ENCODE assay signal across 20 mouse cellular contexts in the genomic region with DNA sequence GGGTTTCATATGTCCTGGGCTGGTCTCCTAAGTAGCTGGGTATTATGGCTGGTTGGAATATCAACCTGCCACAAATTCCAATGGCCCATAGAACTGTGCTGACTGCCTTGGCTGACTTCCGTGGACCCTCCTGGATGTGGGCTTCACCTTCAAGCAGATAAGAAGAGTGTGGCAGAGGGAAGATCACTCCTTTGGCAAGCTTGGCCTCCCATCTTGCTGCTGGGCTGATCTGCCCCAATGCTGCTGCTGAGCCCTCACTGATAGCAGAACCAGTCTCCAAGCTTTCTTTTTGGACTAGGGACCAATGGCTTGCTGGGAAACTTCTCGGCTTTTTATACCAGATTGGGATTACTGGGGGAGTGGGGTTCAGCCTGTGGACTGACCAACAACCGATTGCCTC.
DNase-seq lines count a peak whose midpoint lies in the region; ATAC-seq lines count a peak whose summit lies in the region.
"Had no signal": no experiment of that assay in that cellular context is flagged by ENCODE, and none has a peak within 500 bp of the region (broad histone marks: within the 10 kb centered on the region; RNA-seq: fewer than 3 reads in every experiment).

No protein-coding gene starts in this region.

- H3K4me2 ChIP-seq in liver, embryonic 13.5 days = no peak overlapping the region
- no peak overlapping the region for H3K4me2 ChIP-seq in intestine, embryonic 15.5 days (replicated peaks)
- H3K4me2 ChIP-seq: embryonic facial prominence, embryonic 12.5 days; forebrain, embryonic 13.5 days; forebrain, embryonic 15.5 days had no signal

- DNase-seq in liver, embryonic 13.5 days = no peak
- no peak for DNase-seq in liver
- DNase-seq: adrenal gland, adult 8-10 months; adrenal gland, postnatal 14 days; adrenal gland, postnatal 36 days; cerebellum, adult 11-12 months; cerebellum, adult 2 months; cerebellum, adult 9-10 months; cerebellum, postnatal 10 days; cerebellum, postnatal 25 days; forebrain, postnatal 0 days had no signal

- peaks cover 51% of the 10 kb centered on the region for H3K4me1 ChIP-seq in liver, embryonic 13.5 days (replicated peaks)
- H3K4me1 ChIP-seq in intestine, embryonic 15.5 days (replicated peaks) = peaks cover 8% of the 10 kb centered on the region

- no peak overlapping the region for H3K4me3 ChIP-seq in liver, embryonic 13.5 days (replicated peaks)
- H3K4me3 ChIP-seq in intestine, embryonic 15.5 days (replicated peaks) = no peak overlapping the region
- H3K4me3 ChIP-seq: embryonic facial prominence, embryonic 10.5 days; embryonic facial prominence, embryonic 12.5 days; forebrain, embryonic 13.5 days; forebrain, embryonic 15.5 days had no signal

- H3K9ac ChIP-seq in liver, embryonic 13.5 days = no peak overlapping the region
- H3K9ac ChIP-seq in intestine, embryonic 15.5 days = no peak overlapping the region
- H3K9ac ChIP-seq: embryonic facial prominence, embryonic 12.5 days; forebrain, embryonic 13.5 days; forebrain, embryonic 15.5 days; forebrain, postnatal 0 days had no signal

- H3K27me3 ChIP-seq in liver, embryonic 13.5 days = no peaks in the 10 kb centered on the region
- H3K27me3 ChIP-seq in intestine, embryonic 15.5 days (replicated peaks) = no peaks in the 10 kb centered on the region
- H3K27me3 ChIP-seq: embryonic facial prominence, embryonic 12.5 days; forebrain, embryonic 13.5 days; forebrain, embryonic 15.5 days; Patski had no signal

- no peaks in the 10 kb centered on the region for H3K36me3 ChIP-seq in liver, embryonic 13.5 days
- no peaks in the 10 kb centered on the region for H3K36me3 ChIP-seq in intestine, embryonic 15.5 days
- H3K36me3 ChIP-seq: embryonic facial prominence, embryonic 10.5 days; embryonic facial prominence, embryonic 12.5 days; forebrain, embryonic 15.5 days had no signal

- ATAC-seq in liver, embryonic 13.5 days (ENCODE audit: low read depth) = peak; percentile 30; the same call in 1 of the 2 replicates
- ATAC-seq in megakaryocyte progenitor cell, adult 5-6 weeks (replicated peaks; ENCODE audit: poor library complexity) = peak; percentile 62
- peak; percentile 63 for ATAC-seq in megakaryocyte-erythroid progenitor cell, adult 5-6 weeks (replicated peaks; ENCODE audit: low FRiP score, low TSS enrichment, poor library complexity, severe bottlenecking)
- no peak for ATAC-seq in intestine, embryonic 15.5 days
- ATAC-seq: activated CD4-positive, CD25-positive, alpha-beta regulatory T cell, adult 4 months; forebrain, embryonic 13.5 days; forebrain, embryonic 15.5 days; forebrain, postnatal 0 days; Patski had no signal

- H3K9me3 ChIP-seq in liver, embryonic 13.5 days (replicated peaks) = no peaks in the 10 kb centered on the region
- H3K9me3 ChIP-seq in intestine, embryonic 15.5 days = no peaks in the 10 kb centered on the region
- H3K9me3 ChIP-seq: embryonic facial prominence, embryonic 10.5 days; embryonic facial prominence, embryonic 12.5 days; forebrain, embryonic 13.5 days; forebrain, embryonic 15.5 days had no signal

- WGBS in liver, embryonic 13.5 days (ENCODE audit: insufficient replicate concordance) = 50% methylated on average over 3 of the region's 3 CpGs
- 83% methylated on average over 3 of the region's 3 CpGs for whole genome bisulfite sequencing in intestine, embryonic 15.5 days

- peak overlapping the region; percentile 45; the same call in 1 of the 2 replicates for H3K27ac ChIP-seq in liver, embryonic 13.5 days
- no peak overlapping the region for H3K27ac ChIP-seq in intestine, embryonic 15.5 days
- H3K27ac ChIP-seq: embryonic facial prominence, embryonic 10.5 days; embryonic facial prominence, embryonic 12.5 days; forebrain, embryonic 13.5 days; forebrain, embryonic 15.5 days had no signal
